Mouse (Mus musculus): ENCODE measurements around the gene Brca2. TPM values are rescaled to one million over a fixed set of nuclear protein-coding genes. Genes with fewer than 3 reads are reported as not detected.

The Brca2 gene
- polyA plus RNA-seq, 1 experiment from 2014 or later: 21.1 TPM

DNA sequence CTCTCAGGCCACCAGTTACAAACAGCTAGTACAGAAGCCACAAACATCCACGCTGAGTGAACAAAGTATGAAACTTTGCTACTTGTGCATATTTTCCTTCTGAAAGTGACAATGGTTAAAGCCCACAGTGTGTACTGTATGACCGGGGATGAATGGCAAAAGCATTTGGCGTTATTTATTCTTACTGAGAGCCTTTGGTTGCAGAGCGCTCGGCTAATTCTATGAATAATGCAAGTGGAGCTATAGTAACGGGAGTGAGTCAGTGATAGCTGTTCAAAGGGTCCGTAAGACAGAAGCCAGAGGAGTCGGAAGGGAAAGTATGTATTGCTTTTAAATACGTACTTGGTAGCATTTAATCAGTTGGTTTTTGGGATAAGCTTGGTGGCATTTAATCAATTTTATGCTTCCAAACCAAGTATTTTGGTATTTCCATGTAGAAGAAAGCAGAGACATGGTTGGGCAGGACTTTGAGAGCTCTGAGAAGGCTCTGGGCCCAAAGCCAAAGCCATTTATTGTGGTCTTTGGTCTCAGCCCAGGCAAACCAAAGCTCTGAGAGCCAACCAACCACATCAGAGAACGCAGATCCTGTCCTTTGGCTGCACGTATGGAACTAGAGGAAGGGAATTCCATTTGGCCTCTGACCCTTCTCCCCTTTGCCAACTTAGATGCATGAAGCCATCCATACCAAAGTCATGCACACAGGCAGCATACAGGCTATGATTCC is 48.2 kb downstream of the Brca2 start:
- H3K27me3 ChIP-seq (ENCODE audit: insufficient read depth, poor library complexity, severe bottlenecking): no peaks in the 10 kb centered on the region
- H3K4me1 ChIP-seq (replicated peaks): 0 out of 2 replicates have a peak, but pooled peaks cover 2% of the 10 kb centered on the region
- peaks cover 73% of the 10 kb centered on the region for H3K36me3 ChIP-seq
- no peak overlapping the region for H3K27ac ChIP-seq
- no peak overlapping the region for H3K4me3 ChIP-seq
- DNase-seq (ENCODE audit: low spot score): no peak
- WGBS: 93% methylated on average over 11 of the region's 11 CpGs
- H3K9me3 ChIP-seq: no peaks in the 10 kb centered on the region

DNA sequence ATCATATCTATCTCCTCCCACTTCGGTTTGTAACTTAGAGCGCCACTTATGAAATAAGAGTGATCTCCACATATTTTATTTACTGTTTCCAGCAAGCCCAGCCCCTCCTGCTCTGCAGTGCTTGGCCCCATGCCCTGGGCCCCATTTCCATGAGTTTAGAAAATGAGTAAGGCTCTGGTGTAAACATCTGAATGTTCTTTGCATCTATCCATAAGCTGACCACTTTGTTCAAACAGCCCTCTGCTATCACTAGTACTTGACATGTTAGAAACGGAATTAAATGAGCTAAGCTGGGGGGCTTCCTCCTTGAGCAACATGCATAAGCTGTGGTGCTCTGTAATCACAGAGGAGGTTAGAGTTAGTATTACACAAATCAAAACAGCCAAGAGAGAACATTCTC is 52.0 kb downstream of the Brca2 start:
- DNase-seq (ENCODE audit: low spot score): no peak
- Histone ChIP-seq H3K4me1 (replicated peaks) (no peaks in the 10 kb centered on the region), H3K4me3 (no peak overlapping the region), H3K27me3 (ENCODE audit: insufficient read depth, poor library complexity, severe bottlenecking) (no peaks in the 10 kb centered on the region), H3K36me3 (peaks cover 37% of the 10 kb centered on the region), H3K9me3 (no peaks in the 10 kb centered on the region), H3K27ac (no peak overlapping the region)
- WGBS: 95% methylated on average over 3 of the region's 3 CpGs

DNA sequence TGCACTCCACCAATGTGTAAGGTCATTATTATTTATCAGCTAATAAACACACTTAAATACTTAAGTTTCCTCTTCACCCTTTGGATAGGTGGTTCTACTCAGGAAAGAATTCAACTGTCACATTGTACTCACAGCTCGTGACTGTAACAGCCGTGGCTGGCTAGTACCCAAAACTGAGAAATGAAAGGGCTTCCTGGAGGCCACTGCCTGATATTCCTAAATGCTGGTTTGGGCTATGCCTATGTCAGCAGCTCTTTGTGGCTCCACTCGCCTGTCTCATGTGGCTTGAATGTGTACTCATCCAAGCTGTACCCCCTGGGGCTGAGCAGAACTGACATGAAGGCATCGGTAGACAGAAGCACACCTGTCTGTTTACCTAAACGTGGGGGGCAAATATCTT is 52.5 kb downstream of the Brca2 start:
- H3K27ac ChIP-seq: no peak overlapping the region
- no peaks in the 10 kb centered on the region for H3K9me3 ChIP-seq
- H3K4me1 ChIP-seq (replicated peaks): no peaks in the 10 kb centered on the region
- WGBS: 85% methylated on average over 5 of the region's 5 CpGs
- no peak for DNase-seq (ENCODE audit: low spot score)
- H3K27me3 ChIP-seq (ENCODE audit: insufficient read depth, poor library complexity, severe bottlenecking): no peaks in the 10 kb centered on the region
- H3K4me3 ChIP-seq: no peak overlapping the region
- H3K36me3 ChIP-seq: peaks cover 32% of the 10 kb centered on the region

DNA sequence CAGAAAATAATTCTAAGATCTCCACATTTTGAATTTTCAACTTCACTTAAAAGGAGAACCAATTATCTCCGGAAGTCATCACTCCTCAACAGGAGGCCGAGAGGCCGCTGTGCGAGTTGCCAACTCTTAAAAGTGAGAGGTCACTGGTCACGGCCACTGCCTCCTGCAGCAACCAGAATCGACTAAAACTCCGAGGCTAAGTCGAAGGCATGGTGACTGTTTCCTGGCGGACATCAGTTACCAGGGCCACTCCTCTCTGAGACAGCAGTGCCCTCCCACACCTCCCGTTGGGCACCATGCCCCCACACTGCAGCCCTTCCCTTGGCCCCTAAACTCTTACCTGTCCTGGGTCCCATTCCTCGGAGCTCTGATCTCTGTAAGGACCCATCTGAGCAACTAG is 54.4 kb downstream of the Brca2 start:
- 86% methylated on average over 11 of the region's 11 CpGs for WGBS
- Histone ChIP-seq H3K9me3 (no peaks in the 10 kb centered on the region), H3K27ac (no peak overlapping the region), H3K27me3 (ENCODE audit: insufficient read depth, poor library complexity, severe bottlenecking) (no peaks in the 10 kb centered on the region), H3K36me3 (peaks cover 13% of the 10 kb centered on the region), H3K4me1 (replicated peaks) (0 out of 2 replicates have a peak, but pooled peaks cover 3% of the 10 kb centered on the region), H3K4me3 (no peak overlapping the region)
- no peak for DNase-seq (ENCODE audit: low spot score)

DNA sequence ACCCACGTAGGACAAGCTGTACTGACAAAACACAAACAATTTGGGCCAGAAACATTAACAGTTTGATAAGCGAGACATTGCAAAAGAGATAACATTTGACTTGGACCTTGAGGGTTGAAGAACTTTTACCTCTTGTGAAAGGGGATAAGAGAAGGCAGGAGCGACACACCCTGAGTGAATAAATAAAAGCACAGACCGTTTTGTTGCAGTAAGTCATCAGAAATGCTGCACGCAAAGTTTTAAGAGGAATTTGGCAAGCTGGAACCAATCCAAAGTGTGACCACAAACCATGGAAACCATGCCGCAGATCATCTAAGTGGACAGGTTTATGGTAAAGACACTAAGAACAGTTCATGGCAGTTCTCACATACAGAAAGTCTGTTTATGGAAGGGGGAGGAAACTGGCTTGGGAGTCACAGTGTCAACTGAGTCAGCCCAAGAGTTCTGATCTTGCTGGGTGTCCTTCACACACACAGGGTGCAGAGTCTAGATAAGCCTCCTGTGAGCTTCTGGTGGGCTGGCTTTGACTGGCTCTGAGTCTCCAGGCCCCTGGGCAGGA is 56.3 kb downstream of the Brca2 start:
- DNase-seq (ENCODE audit: low spot score): no peak
- no peak overlapping the region for H3K27ac ChIP-seq
- H3K4me3 ChIP-seq: no peak overlapping the region
- no peaks in the 10 kb centered on the region for H3K36me3 ChIP-seq
- 92% methylated on average over 6 of the region's 6 CpGs for WGBS
- 0 out of 2 replicates have a peak, but pooled peaks cover 3% of the 10 kb centered on the region for H3K4me1 ChIP-seq (replicated peaks)
- no peaks in the 10 kb centered on the region for H3K9me3 ChIP-seq
- H3K27me3 ChIP-seq (ENCODE audit: insufficient read depth, poor library complexity, severe bottlenecking): no peaks in the 10 kb centered on the region

DNA sequence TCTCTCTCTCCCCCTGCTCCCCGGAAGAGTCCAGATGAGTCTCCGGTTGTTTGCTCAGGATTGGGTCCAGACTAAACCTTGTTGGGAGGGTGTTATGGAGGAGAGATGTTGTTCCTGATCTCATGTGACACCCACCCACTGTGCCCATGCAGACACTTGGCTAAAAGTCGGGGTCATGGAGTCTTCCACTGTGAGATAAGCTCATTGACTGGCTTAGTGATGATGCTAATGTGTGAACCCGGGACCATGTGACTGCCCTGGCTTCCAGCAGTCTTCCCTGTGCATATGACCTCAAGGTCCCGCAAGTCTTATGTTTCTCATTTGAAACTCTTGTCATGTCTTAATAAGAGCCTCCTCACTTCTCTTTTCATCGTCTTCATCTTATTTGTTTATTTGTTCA is 58.8 kb downstream of the Brca2 start:
- H3K4me3 ChIP-seq: no peak overlapping the region
- 73% methylated on average over 6 of the region's 6 CpGs for WGBS
- no peaks in the 10 kb centered on the region for H3K9me3 ChIP-seq
- H3K36me3 ChIP-seq: no peaks in the 10 kb centered on the region
- H3K27me3 ChIP-seq (ENCODE audit: insufficient read depth, poor library complexity, severe bottlenecking): no peaks in the 10 kb centered on the region
- H3K4me1 ChIP-seq (replicated peaks): 0 out of 2 replicates have a peak, but pooled peaks cover 3% of the 10 kb centered on the region
- no peak for DNase-seq (ENCODE audit: low spot score)
- no peak overlapping the region for H3K27ac ChIP-seq

DNA sequence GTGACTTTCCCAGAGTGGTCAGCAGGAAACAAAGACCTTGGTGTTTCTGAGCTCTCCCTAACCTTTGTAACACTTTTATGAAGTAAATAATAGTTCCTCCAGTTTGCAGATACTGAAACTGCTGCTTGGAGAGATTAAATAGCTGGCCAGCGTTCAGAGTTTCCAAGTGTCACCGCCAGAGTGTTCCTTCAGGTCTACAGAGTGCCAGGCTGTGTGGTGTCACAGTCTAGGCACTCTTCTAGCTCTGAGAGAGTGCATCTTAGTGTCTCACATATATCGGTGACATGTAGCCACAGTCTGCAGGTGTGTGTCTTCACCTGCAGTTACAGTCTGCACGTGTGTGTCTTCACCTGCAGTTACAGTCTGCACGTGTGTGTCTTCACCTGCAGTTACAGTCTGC is 60.8 kb downstream of the Brca2 start:
- 0 out of 2 replicates have a peak, but pooled peaks cover 3% of the 10 kb centered on the region for H3K4me1 ChIP-seq (replicated peaks)
- H3K27ac ChIP-seq: no peak overlapping the region
- no peaks in the 10 kb centered on the region for H3K9me3 ChIP-seq
- WGBS: 87% methylated on average over 5 of the region's 5 CpGs
- DNase-seq (ENCODE audit: low spot score): no peak
- H3K4me3 ChIP-seq: no peak overlapping the region
- no peaks in the 10 kb centered on the region for H3K36me3 ChIP-seq
- no peaks in the 10 kb centered on the region for H3K27me3 ChIP-seq (ENCODE audit: insufficient read depth, poor library complexity, severe bottlenecking)

DNA sequence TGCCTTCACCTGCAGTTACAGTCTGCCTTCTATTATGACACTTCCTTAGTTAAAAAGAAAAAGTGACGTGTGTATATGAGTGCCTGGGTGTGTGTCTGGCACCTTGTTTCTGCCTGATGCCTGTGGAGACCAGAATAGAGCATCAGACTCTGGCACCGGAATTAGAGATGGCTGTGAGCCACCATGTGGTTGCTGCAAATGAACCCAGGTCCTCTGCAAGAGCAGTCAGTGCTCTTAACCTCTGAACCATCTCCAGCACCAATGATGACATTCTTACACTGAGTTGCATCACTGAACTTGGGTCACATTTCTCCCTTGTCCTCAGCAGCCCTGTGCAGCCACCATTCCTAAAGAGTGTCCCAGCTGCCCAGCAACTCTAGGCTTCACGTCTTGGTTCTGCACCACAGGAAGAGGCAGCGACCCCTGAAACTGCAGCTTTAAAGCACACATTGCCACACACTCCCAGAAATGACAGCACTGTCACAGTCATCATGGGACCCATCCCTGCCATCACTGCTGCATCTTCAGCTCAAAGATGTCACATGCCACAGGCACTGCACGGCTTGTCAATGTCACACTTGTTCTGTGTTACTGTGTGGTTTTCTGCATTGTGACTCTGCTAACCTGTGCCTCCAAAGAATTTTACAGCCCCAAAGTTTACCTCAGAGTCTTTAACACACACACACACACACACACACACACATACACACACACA is 61.3 kb downstream of the Brca2 start:
- H3K9me3 ChIP-seq: no peaks in the 10 kb centered on the region
- H3K4me1 ChIP-seq (replicated peaks): 0 out of 2 replicates have a peak, but pooled peaks cover 3% of the 10 kb centered on the region
- H3K27ac ChIP-seq: no peak overlapping the region
- no peaks in the 10 kb centered on the region for H3K27me3 ChIP-seq (ENCODE audit: insufficient read depth, poor library complexity, severe bottlenecking)
- no peak for DNase-seq (ENCODE audit: low spot score)
- H3K36me3 ChIP-seq: no peaks in the 10 kb centered on the region
- 76% methylated on average over 5 of the region's 5 CpGs for WGBS
- H3K4me3 ChIP-seq: no peak overlapping the region

DNA sequence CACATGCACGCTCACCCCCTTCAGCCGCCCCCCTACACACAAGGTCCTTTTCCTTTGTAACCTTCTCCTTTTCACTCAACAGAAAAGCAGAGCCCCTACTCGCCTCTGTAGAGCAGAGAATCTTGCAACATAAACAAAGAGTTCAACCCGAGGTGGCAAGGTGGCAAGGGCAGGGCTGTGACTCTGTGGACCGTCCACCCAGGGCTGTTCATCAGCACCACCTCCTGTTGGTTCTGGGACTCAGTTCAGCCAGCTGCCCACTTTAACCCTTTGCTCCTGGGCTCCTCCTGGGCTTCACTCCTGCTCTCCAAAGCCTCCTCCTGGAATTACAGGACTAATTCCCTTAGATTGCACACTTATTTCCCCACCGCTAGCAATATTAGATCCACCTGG is 61.9 kb downstream of the Brca2 start:
- no peaks in the 10 kb centered on the region for H3K27me3 ChIP-seq (ENCODE audit: insufficient read depth, poor library complexity, severe bottlenecking)
- H3K9me3 ChIP-seq: no peaks in the 10 kb centered on the region
- H3K4me1 ChIP-seq (replicated peaks): 0 out of 2 replicates have a peak, but pooled peaks cover 3% of the 10 kb centered on the region
- H3K27ac ChIP-seq: no peak overlapping the region
- no peaks in the 10 kb centered on the region for H3K36me3 ChIP-seq
- no peak for DNase-seq (ENCODE audit: low spot score)
- WGBS: 51% methylated on average over 6 of the region's 6 CpGs
- no peak overlapping the region for H3K4me3 ChIP-seq

DNA sequence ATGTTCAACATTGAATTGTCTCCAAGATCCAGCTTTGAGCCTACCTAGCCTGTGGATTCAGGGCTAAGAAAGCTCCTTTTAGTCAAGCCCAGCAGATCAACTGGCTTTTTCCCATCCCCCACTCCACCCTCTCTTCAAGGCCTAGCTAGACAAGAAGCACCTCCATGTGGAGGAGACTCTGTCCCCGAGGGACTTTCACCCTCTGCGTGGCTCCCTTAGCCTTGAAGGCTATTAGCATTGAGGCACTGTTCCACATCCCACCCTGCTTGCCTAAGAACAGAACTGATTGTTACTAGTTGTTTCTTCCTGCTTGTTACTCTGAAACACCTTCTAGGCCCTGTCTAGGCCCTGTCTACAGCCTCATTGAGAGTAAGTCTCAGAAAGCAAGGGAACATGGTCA is 67.5 kb downstream of the Brca2 start:
- Histone ChIP-seq H3K4me3 (no peak overlapping the region), H3K27me3 (ENCODE audit: insufficient read depth, poor library complexity, severe bottlenecking) (peaks cover 30% of the 10 kb centered on the region), H3K9me3 (no peaks in the 10 kb centered on the region), H3K4me1 (replicated peaks) (peaks cover 19% of the 10 kb centered on the region), H3K36me3 (no peaks in the 10 kb centered on the region), H3K27ac (no peak overlapping the region)
- DNase-seq (ENCODE audit: low spot score): no peak
- WGBS: 66% methylated on average over 2 of the region's 2 CpGs

DNA sequence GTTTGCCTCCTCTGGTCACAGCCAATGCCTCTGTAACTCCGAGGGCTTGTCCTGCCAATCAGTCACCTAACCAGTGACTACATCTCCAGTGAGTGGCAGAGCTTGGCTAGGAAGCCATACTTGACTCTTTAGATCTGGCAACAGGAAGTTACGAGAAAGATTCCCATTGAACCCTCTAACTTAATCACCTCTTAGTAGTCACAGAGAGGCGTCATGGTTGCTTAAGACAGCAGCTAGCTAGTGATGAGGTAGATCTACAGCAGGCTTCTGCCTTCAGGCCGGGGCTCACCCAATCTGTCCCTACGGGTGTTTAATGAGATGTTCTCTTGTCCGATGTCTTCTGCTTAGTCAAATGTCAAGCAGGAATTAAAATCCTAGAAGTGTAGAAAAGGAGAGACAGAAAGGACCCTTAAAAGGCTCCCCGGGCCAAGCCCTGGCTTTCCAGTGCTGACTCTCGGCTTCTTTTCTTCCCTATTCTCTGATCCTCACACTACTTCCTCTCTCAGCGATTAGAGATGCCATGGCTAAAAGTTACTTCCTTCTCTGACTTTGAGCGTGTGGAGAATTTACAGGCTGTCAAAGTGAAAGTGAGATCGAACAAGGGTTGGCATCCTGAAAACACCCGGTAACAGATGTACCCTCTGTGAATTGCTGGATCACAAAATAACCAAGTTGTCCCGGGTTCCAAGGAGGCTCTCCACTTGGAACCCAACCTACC is 69.9 kb downstream of the Brca2 start:
- H3K27me3 ChIP-seq (ENCODE audit: insufficient read depth, poor library complexity, severe bottlenecking): peaks cover 54% of the 10 kb centered on the region
- no peaks in the 10 kb centered on the region for H3K36me3 ChIP-seq
- H3K4me3 ChIP-seq: peak overlapping the region; percentile 89; the same call in 1 of the 2 replicates
- DNase-seq (ENCODE audit: low spot score): no peak
- WGBS: 79% methylated on average over 13 of the region's 13 CpGs
- H3K9me3 ChIP-seq: no peaks in the 10 kb centered on the region
- peaks cover 20% of the 10 kb centered on the region for H3K4me1 ChIP-seq (replicated peaks)
- H3K27ac ChIP-seq: no peak overlapping the region

DNA sequence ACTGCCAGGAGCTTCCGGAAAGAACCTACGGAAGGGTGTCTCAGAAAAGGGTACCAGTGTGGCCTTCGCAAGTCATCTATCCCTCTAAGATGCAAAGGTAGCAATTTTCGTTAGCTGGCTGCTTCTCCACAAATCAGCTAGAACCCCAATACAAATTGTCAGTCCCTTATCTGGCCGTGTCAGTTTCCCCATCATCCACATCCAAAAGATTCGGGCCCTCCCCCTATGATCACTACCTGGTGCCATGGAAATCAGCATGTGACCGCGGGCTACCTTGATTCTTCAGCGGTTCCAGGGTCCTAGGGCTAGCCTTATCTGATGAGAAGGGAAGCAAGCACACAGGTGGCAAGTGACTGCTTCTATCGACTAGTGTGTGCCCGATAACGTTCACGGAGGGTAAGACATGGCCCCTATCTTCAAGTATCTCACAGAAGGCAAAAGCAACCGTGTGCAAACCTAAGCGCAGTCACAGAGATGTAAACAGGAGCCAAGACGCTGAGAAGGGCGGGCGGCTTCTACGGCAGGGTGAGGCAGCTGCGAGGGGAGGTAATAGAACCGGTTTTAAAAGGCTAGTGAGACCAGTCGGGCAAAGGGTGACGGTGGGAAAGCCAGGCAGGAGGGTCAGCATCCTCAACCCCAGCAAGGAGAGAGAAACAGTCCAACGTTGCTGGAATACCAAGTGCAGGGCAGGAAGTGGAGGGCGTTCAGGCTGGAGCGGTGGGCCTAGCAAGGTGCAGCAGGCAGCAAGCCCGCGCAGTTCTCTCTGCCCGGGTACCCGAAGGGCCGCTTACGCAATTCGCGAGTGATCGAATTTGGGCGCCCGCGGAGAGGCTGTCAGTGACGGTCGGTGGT is 70.7 kb downstream of the Brca2 start:
- Histone ChIP-seq H3K4me1 (replicated peaks) (peaks cover 20% of the 10 kb centered on the region), H3K9me3 (no peaks in the 10 kb centered on the region), H3K27ac (peak overlapping the region; percentile 75), H3K27me3 (ENCODE audit: insufficient read depth, poor library complexity, severe bottlenecking) (peaks cover 54% of the 10 kb centered on the region), H3K4me3 (peak overlapping the region; percentile 89), H3K36me3 (no peaks in the 10 kb centered on the region)
- DNase-seq (ENCODE audit: low spot score): peak; percentile 33
- 10% methylated on average over 40 of the region's 40 CpGs for WGBS
